Mouse (Mus musculus): ENCODE measurements around the gene Ccnt1. TPM values are rescaled to one million over a fixed set of nuclear protein-coding genes. Genes with fewer than 3 reads are reported as not detected.
A peak's percentile ranks its signal among the peaks of the same experiment; 100 is the strongest.

The Ccnt1 gene
- polyA plus RNA-seq, 1 experiment from 2014 or later: 65.8 TPM

DNA sequence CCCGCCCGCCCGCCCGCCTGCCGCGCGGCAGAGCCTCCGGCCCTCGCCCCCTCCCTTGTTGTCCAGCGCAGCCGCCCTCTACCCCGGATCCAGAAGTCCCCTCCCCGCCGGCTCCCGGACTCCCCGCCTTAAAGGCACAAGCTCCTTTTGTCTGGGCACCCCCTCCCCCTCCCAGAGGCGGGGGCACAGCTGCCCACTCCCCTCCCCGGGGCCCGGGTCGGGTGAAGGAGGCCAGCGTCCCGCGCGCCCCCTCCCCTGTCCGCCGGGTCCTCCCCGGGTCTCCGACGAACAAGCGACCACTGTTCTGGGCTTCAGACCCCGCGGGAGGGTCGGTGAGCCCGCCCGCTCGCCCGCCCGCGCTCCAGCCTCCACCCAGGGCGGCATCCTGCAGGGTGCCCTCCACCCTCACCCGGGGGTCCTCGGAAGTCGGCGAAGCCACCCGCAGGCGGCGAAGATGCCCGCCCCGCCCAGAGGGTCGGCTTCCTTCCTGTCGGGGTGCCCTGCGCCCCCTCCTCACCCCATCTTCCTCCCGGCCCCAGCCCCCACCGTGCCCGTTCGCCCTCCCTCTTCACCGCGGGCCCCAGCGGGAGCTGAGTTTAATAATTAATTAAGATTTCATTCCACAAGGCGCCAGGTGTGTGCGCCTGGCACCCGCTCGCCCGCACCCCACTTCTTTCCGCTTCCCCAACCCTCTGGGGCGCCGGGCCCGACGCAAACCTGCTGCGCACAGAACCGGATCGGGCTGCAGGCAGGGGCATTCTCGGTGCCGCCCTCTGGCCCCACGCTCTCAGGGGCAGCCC is 38.8 kb upstream of the Ccnt1 start, which contains the start of gene Adcy6:
Adcy6 (minus strand) TSS at position 746 of the 800 bp plus-strand sequence.
- Histone ChIP-seq H3K36me3 (ENCODE audit: control insufficient read depth, insufficient read depth, low read length) (no peaks in the 10 kb centered on the region; the same call in 1 of the 2 replicates), H3K4me2 (ENCODE audit: low read length) (peak within 1 kb of the TSS; percentile 90), H3K27me3 (ENCODE audit: control insufficient read depth, insufficient read depth, low read length) (no peaks in the 10 kb centered on the region), H3K9me3 (ENCODE audit: control insufficient read depth, low read length) (no peaks in the 10 kb centered on the region), H3K4me1 (ENCODE audit: control insufficient read depth, insufficient read depth, low read length) (peaks cover 25% of the 10 kb centered on the region), H3K27ac (replicated peaks; ENCODE audit: low read depth, low read length) (peak within 1 kb of the TSS; percentile 87), H3K4me3 (replicated peaks; ENCODE audit: low read depth, low read length) (peak within 1 kb of the TSS; percentile 73), H3K9ac (replicated peaks; ENCODE audit: low read length) (peak within 1 kb of the TSS; percentile 87)
- ATAC-seq (ENCODE audit: low FRiP score, low TSS enrichment) (peak; percentile 86), DNase-seq (peak; percentile 89)
- 1% methylated on average over 64 of the region's 75 CpGs for WGBS

- ATAC-seq (ENCODE audit: low FRiP score, low TSS enrichment) (peak; percentile 15), DNase-seq (peak; percentile 59)
- Histone ChIP-seq H3K9ac (replicated peaks; ENCODE audit: low read length) (peak overlapping the region; percentile 87), H3K4me1 (ENCODE audit: control insufficient read depth, insufficient read depth, low read length) (peaks cover 21% of the 10 kb centered on the region), H3K4me2 (ENCODE audit: low read length) (peak overlapping the region; percentile 90), H3K4me3 (replicated peaks; ENCODE audit: low read depth, low read length) (peak overlapping the region; percentile 73), H3K9me3 (ENCODE audit: control insufficient read depth, low read length) (no peaks in the 10 kb centered on the region), H3K27ac (replicated peaks; ENCODE audit: low read depth, low read length) (peak overlapping the region; percentile 87), H3K27me3 (ENCODE audit: control insufficient read depth, insufficient read depth, low read length) (no peaks in the 10 kb centered on the region), H3K36me3 (ENCODE audit: control insufficient read depth, insufficient read depth, low read length) (peaks cover 7% of the 10 kb centered on the region)
- under 1% methylated on average over 10 of the region's 26 CpGs for WGBS
Observed at GRCm38 (mm10) chr15:98608784-98609250, 38.1 kb upstream of the Ccnt1 start.

GRCm38 (mm10) chr15:98608058-98608783 is 37.5 kb upstream of the Ccnt1 start:
- H3K4me3 ChIP-seq (replicated peaks; ENCODE audit: low read depth, low read length): peak overlapping the region; percentile 73
- H3K27me3 ChIP-seq (ENCODE audit: control insufficient read depth, insufficient read depth, low read length): no peaks in the 10 kb centered on the region
- WGBS: 11% methylated on average over 10 of the region's 10 CpGs
- H3K27ac ChIP-seq (replicated peaks; ENCODE audit: low read depth, low read length): 0 out of 2 replicates have a peak overlapping the region, but pooled peaks have one; percentile 87
- no peaks in the 10 kb centered on the region for H3K9me3 ChIP-seq (ENCODE audit: control insufficient read depth, low read length)
- peak overlapping the region; percentile 87 for H3K9ac ChIP-seq (replicated peaks; ENCODE audit: low read length)
- DNase-seq (no peak), ATAC-seq (ENCODE audit: low FRiP score, low TSS enrichment) (peak; percentile 6; the same call in 1 of the 2 replicates)
- peaks cover 21% of the 10 kb centered on the region for H3K4me1 ChIP-seq (ENCODE audit: control insufficient read depth, insufficient read depth, low read length)
- peak overlapping the region; percentile 90 for H3K4me2 ChIP-seq (ENCODE audit: low read length)
- H3K36me3 ChIP-seq (ENCODE audit: control insufficient read depth, insufficient read depth, low read length): peaks cover 12% of the 10 kb centered on the region

DNA sequence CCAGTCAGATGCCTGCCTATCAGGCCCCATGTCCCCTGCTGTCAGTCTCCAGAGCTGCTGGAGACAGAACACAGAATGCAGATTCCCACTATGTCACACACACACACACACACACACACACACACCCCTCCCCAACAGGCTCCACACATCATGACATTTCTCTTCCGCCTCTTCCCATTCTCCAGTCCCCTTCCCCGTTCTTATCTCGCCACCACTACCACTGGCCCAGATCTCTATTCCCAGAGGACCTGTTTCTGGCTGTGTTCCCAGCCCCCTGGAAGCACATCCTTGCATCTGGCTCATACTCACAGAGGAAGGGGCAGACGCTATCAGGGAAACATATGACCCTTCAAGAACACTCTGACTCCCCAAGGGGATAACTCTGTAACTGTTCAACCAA is 36.8 kb upstream of the Ccnt1 start:
- WGBS: 22% methylated on average over 4 of the region's 4 CpGs
- Histone ChIP-seq H3K4me1 (ENCODE audit: control insufficient read depth, insufficient read depth, low read length) (peaks cover 21% of the 10 kb centered on the region), H3K9ac (replicated peaks; ENCODE audit: low read length) (0 out of 2 replicates have a peak overlapping the region, but pooled peaks have one; percentile 87), H3K4me3 (replicated peaks; ENCODE audit: low read depth, low read length) (peak overlapping the region; percentile 73), H3K27me3 (ENCODE audit: control insufficient read depth, insufficient read depth, low read length) (no peaks in the 10 kb centered on the region), H3K4me2 (ENCODE audit: low read length) (peak overlapping the region; percentile 90), H3K27ac (replicated peaks; ENCODE audit: low read depth, low read length) (no peak overlapping the region), H3K9me3 (ENCODE audit: control insufficient read depth, low read length) (no peaks in the 10 kb centered on the region), H3K36me3 (ENCODE audit: control insufficient read depth, insufficient read depth, low read length) (peaks cover 18% of the 10 kb centered on the region)
- DNase-seq (peak; percentile 47), ATAC-seq (ENCODE audit: low FRiP score, low TSS enrichment) (no peak)

DNA sequence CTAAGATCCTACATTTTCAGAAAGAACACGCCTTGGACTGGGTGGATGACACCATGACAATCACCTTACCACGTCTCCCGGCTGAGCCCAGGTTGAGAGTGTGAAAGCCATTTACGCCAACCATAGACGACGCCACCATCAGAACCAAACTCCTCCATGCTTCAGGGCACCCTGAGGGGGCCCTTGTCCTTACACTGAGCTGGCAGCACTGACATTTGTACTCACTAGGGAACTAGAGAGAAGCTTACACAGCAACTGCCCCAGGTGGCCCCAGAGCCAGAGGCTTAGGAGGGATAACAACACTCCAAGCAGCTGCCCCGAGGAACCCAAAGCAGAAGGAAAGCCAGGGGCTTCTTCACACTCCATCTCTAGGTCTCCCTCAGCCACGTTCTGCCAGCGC is 36.0 kb upstream of the Ccnt1 start:
- peaks cover 21% of the 10 kb centered on the region for H3K4me1 ChIP-seq (ENCODE audit: control insufficient read depth, insufficient read depth, low read length)

GRCm38 (mm10) chr15:98606051-98606536 is 35.4 kb upstream of the Ccnt1 start:
- H3K4me3 ChIP-seq (replicated peaks; ENCODE audit: low read depth, low read length): no peak overlapping the region
- peaks cover 21% of the 10 kb centered on the region for H3K4me1 ChIP-seq (ENCODE audit: control insufficient read depth, insufficient read depth, low read length)
- peaks cover 25% of the 10 kb centered on the region for H3K36me3 ChIP-seq (ENCODE audit: control insufficient read depth, insufficient read depth, low read length)
- H3K27me3 ChIP-seq (ENCODE audit: control insufficient read depth, insufficient read depth, low read length): no peaks in the 10 kb centered on the region
- no peaks in the 10 kb centered on the region for H3K9me3 ChIP-seq (ENCODE audit: control insufficient read depth, low read length)
- ATAC-seq (ENCODE audit: low FRiP score, low TSS enrichment): no peak
- H3K9ac ChIP-seq (replicated peaks; ENCODE audit: low read length): no peak overlapping the region
- no peak for DNase-seq
- H3K4me2 ChIP-seq (ENCODE audit: low read length): no peak overlapping the region
- H3K27ac ChIP-seq (replicated peaks; ENCODE audit: low read depth, low read length): no peak overlapping the region
- 94% methylated on average over 12 of the region's 12 CpGs for WGBS

More for the DNA sequence above, 36.0 kb upstream of the Ccnt1 start:
- no peak overlapping the region for H3K9ac ChIP-seq (replicated peaks; ENCODE audit: low read length)
- peak overlapping the region; percentile 90; the same call in 1 of the 2 replicates for H3K4me2 ChIP-seq (ENCODE audit: low read length)
- H3K27me3 ChIP-seq (ENCODE audit: control insufficient read depth, insufficient read depth, low read length): no peaks in the 10 kb centered on the region
- no peak overlapping the region for H3K4me3 ChIP-seq (replicated peaks; ENCODE audit: low read depth, low read length)
- 57% methylated on average over 9 of the region's 9 CpGs for WGBS
- ATAC-seq (ENCODE audit: low FRiP score, low TSS enrichment): no peak
- H3K9me3 ChIP-seq (ENCODE audit: control insufficient read depth, low read length): no peaks in the 10 kb centered on the region
- no peak for DNase-seq
- H3K27ac ChIP-seq (replicated peaks; ENCODE audit: low read depth, low read length): no peak overlapping the region
- peaks cover 20% of the 10 kb centered on the region for H3K36me3 ChIP-seq (ENCODE audit: control insufficient read depth, insufficient read depth, low read length)

- H3K27me3 ChIP-seq (ENCODE audit: control insufficient read depth, insufficient read depth, low read length): no peaks in the 10 kb centered on the region
- H3K36me3 ChIP-seq (ENCODE audit: control insufficient read depth, insufficient read depth, low read length): peaks cover 38% of the 10 kb centered on the region
- peaks cover 21% of the 10 kb centered on the region for H3K4me1 ChIP-seq (ENCODE audit: control insufficient read depth, insufficient read depth, low read length)
- H3K4me2 ChIP-seq (ENCODE audit: low read length): no peak overlapping the region
- no peak overlapping the region for H3K9ac ChIP-seq (replicated peaks; ENCODE audit: low read length)
- DNase-seq: no peak
- no peaks in the 10 kb centered on the region for H3K9me3 ChIP-seq (ENCODE audit: control insufficient read depth, low read length)
- no peak overlapping the region for H3K27ac ChIP-seq (replicated peaks; ENCODE audit: low read depth, low read length)
- ATAC-seq (ENCODE audit: low FRiP score, low TSS enrichment): no peak
- 94% methylated on average over 24 of the region's 24 CpGs for WGBS
- no peak overlapping the region for H3K4me3 ChIP-seq (replicated peaks; ENCODE audit: low read depth, low read length)
Observed at GRCm38 (mm10) chr15:98604041-98604575, 33.4 kb upstream of the Ccnt1 start.

DNA sequence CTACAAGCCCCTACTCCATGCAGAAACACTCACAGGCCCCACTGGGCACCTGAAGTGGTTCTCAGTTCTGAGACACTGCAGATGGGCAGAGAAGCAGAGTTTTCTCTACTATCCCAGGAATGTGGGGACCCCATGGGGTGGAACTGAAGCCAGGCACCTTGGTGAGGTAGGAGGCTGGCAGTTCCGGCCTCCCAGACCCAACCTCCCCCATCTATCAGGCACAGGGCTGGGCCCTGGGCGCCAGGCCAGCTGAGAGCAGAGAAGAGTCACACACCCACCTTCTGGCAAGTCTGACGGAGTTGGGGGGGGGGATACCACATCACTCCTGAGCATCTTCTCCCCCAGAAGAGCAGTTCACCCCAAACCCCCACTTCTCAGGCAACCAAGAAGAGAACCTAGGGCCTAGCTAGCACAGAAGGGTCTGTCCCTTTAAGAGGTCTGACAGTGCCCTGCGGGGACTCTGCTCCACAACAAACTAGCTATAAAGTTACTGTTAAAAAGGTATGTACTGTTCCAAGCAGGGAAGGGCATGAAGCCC is 32.3 kb upstream of the Ccnt1 start:
- Histone ChIP-seq H3K36me3 (ENCODE audit: control insufficient read depth, insufficient read depth, low read length) (peaks cover 48% of the 10 kb centered on the region), H3K27me3 (ENCODE audit: control insufficient read depth, insufficient read depth, low read length) (no peaks in the 10 kb centered on the region), H3K9me3 (ENCODE audit: control insufficient read depth, low read length) (no peaks in the 10 kb centered on the region), H3K9ac (replicated peaks; ENCODE audit: low read length) (no peak overlapping the region), H3K4me3 (replicated peaks; ENCODE audit: low read depth, low read length) (no peak overlapping the region), H3K4me2 (ENCODE audit: low read length) (no peak overlapping the region), H3K27ac (replicated peaks; ENCODE audit: low read depth, low read length) (no peak overlapping the region), H3K4me1 (ENCODE audit: control insufficient read depth, insufficient read depth, low read length) (peaks cover 14% of the 10 kb centered on the region)
- no peak for DNase-seq
- WGBS: 73% methylated on average over 4 of the region's 4 CpGs
- no peak for ATAC-seq (ENCODE audit: low FRiP score, low TSS enrichment)
